Comparison of ENCODE assay signal across 17 mouse cellular contexts in the genomic region with DNA sequence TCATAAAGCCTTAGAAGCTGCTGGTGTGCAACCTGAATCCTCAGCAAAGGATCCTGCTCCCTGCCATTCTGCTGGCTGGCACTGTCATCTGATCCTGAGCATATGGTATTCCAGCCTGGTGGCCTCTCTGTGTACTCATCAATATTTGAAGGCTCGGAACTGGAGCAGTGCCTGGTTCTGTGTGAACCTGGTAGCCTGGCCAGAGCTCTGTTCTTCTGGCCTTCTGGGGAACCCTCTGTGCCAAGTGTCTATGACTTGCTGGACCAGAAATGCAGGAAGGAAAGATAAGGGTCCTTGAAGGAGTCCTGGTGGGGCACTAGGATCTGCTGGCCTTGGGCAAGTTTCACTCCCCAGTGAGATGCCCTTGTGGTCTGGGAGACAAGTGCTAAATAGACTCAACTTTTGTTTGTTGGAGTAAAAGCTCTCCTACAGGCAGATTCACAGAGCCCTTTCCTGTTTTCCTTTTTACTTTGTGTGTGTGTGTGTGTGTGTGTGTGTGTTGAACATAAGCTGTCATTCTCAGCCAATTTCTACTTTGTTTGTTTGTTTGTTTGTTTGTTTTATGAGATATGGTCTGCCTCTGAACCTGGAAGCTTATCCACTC. TPM values are rescaled to one million over a fixed set of nuclear protein-coding genes. Genes with fewer than 3 reads are reported as not detected.
DNase-seq lines count a peak whose midpoint lies in the region; TF ChIP-seq lines count a peak whose summit lies in the region.
"Had no signal": no experiment of that assay in that cellular context is flagged by ENCODE, and none has a peak within 500 bp of the region (broad histone marks: within the 10 kb centered on the region; RNA-seq: fewer than 3 reads in every experiment).

No protein-coding gene starts in this region.

- no peak overlapping the region for H3K4me3 ChIP-seq in lung, adult 2 months (replicated peaks; ENCODE audit: extremely low read depth, low read depth, low read length)
- H3K4me3 ChIP-seq: erythroblast, embryonic 14.5 days; intestine, embryonic 15.5 days; layer of hippocampus, adult 2 months; midbrain, embryonic 15.5 days; neural tube, embryonic 12.5 days had no signal

- H3K4me1 ChIP-seq in lung, adult 2 months (ENCODE audit: control insufficient read depth, insufficient read depth, low read length) = peaks cover 2% of the 10 kb centered on the region

- no peak for TF ChIP-seq CTCF in lung, adult 2 months (IDR thresholded peaks at IDR 0.05; ENCODE audit: insufficient read depth, low read length)

- DNase-seq in adrenal gland, postnatal 10 days = peak; percentile 55
- DNase-seq in adrenal gland, adult 18-20 months (ENCODE audit: low spot score in 2 of 2) = no peak
- DNase-seq in lung, adult 18-20 months = peak; percentile 83 to 90
- no peak for DNase-seq in lung, adult 2 months
- DNase-seq in cerebellum, postnatal 14 days = peak; percentile 93 to 95
- peak; percentile 54 for DNase-seq in skeletal muscle tissue, adult 2 months (ENCODE audit: low read depth, low spot score)
- DNase-seq in thymus, postnatal 36 days = no peak
- no peak for DNase-seq in layer of hippocampus, adult 9-11 months
- DNase-seq: heart, postnatal 4 days; lung, embryonic 14.5 days; right cerebral cortex, adult 18-20 months; thymus, postnatal 25 days had no signal

- TF ChIP-seq POLR2A in lung, adult 2 months (IDR thresholded peaks at IDR 0.05; ENCODE audit: borderline replicate concordance, extremely low read depth, low read depth, low read length) = no peak

- 58% methylated on average over 1 of the region's 1 CpGs for WGBS in lung, adult 2 months

RNA-seq across cellular contexts. Expression of gene Chka, which starts 5.7 kb away (rescaled TPM):
- total RNA-seq in adrenal gland, postnatal 10 days (2021) = 10 to 100 TPM; 46.6 to 53.1 TPM
- 100 to 1,000 TPM in 1 of 2 experiments, 10 to 100 TPM in 1; 82.1 to 271 TPM for total RNA-seq in adrenal gland, adult 18-20 months (2021)
- 75.9 and 81.6 TPM in 2 replicates for polyA plus RNA-seq in lung, adult 2 months (2012; rRNA removed)

Comparison
In these comparisons a context has a peak if more than half of its experiments do, and no peak if none do; other contexts are left out.
1. DNase-seq: peak in adrenal gland, postnatal 10 days (single experiment), lung, adult 18-20 months (2 of 2), cerebellum, postnatal 14 days (2 of 2) and skeletal muscle tissue, adult 2 months (single experiment); none in adrenal gland, adult 18-20 months (0 of 2), lung, adult 2 months (single experiment), thymus, postnatal 36 days (0 of 2) and layer of hippocampus, adult 9-11 months (single experiment).